Comparison of ENCODE assay signal across 13 mouse cellular contexts in genomic region chr8:72422926-72423325, GRCm38 (mm10). TPM values are rescaled to one million over a fixed set of nuclear protein-coding genes. Genes with fewer than 3 reads are reported as not detected.
A peak's percentile ranks its signal among the peaks of the same experiment; 100 is the strongest.
DNase-seq lines count a peak whose midpoint lies in the region; ATAC-seq and TF ChIP-seq lines count a peak whose summit lies in the region.
"Had no signal": no experiment of that assay in that cellular context is flagged by ENCODE, and none has a peak within 500 bp of the region (broad histone marks: within the 10 kb centered on the region; RNA-seq: fewer than 3 reads in every experiment).

No protein-coding gene starts in this region.

- H3K27me3 ChIP-seq in hindbrain, postnatal 0 days (ENCODE audit: insufficient read depth, low read length) = no peaks in the 10 kb centered on the region
- H3K27me3 ChIP-seq in hindbrain, embryonic 14.5 days (ENCODE audit: control insufficient read depth, insufficient read depth, low read length) = no peaks in the 10 kb centered on the region
- H3K27me3 ChIP-seq: kidney, embryonic 15.5 days; Patski had no signal

- TF ChIP-seq CTCF in hindbrain, postnatal 0 days (IDR thresholded peaks at IDR 0.05; ENCODE audit: low read depth) = peak; percentile 54
- TF ChIP-seq CTCF in bone marrow, adult 2 months (IDR thresholded peaks at IDR 0.05; ENCODE audit: control insufficient read depth, insufficient read depth, low read length) = peak; percentile 19; the same call in 1 of the 2 replicates

- TF ChIP-seq POLR2A in bone marrow, adult 2 months (IDR thresholded peaks at IDR 0.05; ENCODE audit: borderline replicate concordance, control insufficient read depth, low read depth, low read length) = no peak

- H3K9ac ChIP-seq in hindbrain, postnatal 0 days (replicated peaks; ENCODE audit: low read length) = no peak overlapping the region
- no peak overlapping the region for H3K9ac ChIP-seq in hindbrain, embryonic 14.5 days
- H3K9ac ChIP-seq: kidney, embryonic 15.5 days had no signal

- no peak overlapping the region for H3K4me2 ChIP-seq in hindbrain, postnatal 0 days (ENCODE audit: low read depth, low read length)
- no peak overlapping the region for H3K4me2 ChIP-seq in hindbrain, embryonic 14.5 days (replicated peaks)

- H3K27ac ChIP-seq in hindbrain, postnatal 0 days = no peak overlapping the region
- no peak overlapping the region for H3K27ac ChIP-seq in hindbrain, embryonic 14.5 days
- no peak overlapping the region for H3K27ac ChIP-seq in bone marrow, adult 2 months (ENCODE audit: control insufficient read depth, insufficient read depth, low read depth, low read length, poor library complexity)
- H3K27ac ChIP-seq: kidney, embryonic 15.5 days had no signal

- WGBS in hindbrain, postnatal 0 days = 65% methylated on average over 1 of the region's 1 CpGs
- 61% methylated on average over 1 of the region's 1 CpGs for WGBS in hindbrain, embryonic 14.5 days
- WGBS in bone marrow, adult 2 months = 54% methylated on average over 1 of the region's 1 CpGs

- no peaks in the 10 kb centered on the region for H3K36me3 ChIP-seq in hindbrain, postnatal 0 days (ENCODE audit: insufficient read depth, low read length)
- peaks cover 5% of the 10 kb centered on the region; the same call in 1 of the 2 replicates for H3K36me3 ChIP-seq in hindbrain, embryonic 14.5 days (replicated peaks; ENCODE audit: control insufficient read depth, insufficient read depth)

- H3K4me3 ChIP-seq in hindbrain, postnatal 0 days (ENCODE audit: low read length) = no peak overlapping the region
- H3K4me3 ChIP-seq in hindbrain, embryonic 14.5 days (replicated peaks; ENCODE audit: low read length) = no peak overlapping the region
- no peak overlapping the region for H3K4me3 ChIP-seq in bone marrow, adult 2 months (replicated peaks; ENCODE audit: control insufficient read depth, low read depth, low read length)

- DNase-seq in hindbrain, postnatal 0 days (ENCODE audit: low spot score) = no peak
- no peak for DNase-seq in hindbrain, embryonic 14.5 days (ENCODE audit: low spot score)
- DNase-seq in lung, postnatal 10 days = peak; percentile 18
- no peak for DNase-seq in lung, postnatal 25 days (ENCODE audit: low spot score)
- no peak for DNase-seq in urinary bladder, adult 2 months (ENCODE audit: low spot score)
- no peak for DNase-seq in spleen, adult 18-20 months
- DNase-seq: gastrocnemius, postnatal 25 days; heart, postnatal 10 days; lung, postnatal 36 days had no signal

- H3K9me3 ChIP-seq in hindbrain, postnatal 0 days (ENCODE audit: low read length) = no peaks in the 10 kb centered on the region
- no peaks in the 10 kb centered on the region for H3K9me3 ChIP-seq in hindbrain, embryonic 14.5 days (ENCODE audit: control insufficient read depth, low read length)
- H3K9me3 ChIP-seq: kidney, embryonic 15.5 days had no signal

- no peak for ATAC-seq in hindbrain, postnatal 0 days
- ATAC-seq in hindbrain, embryonic 14.5 days (ENCODE audit: low FRiP score) = no peak
- ATAC-seq: Patski had no signal

- peaks cover 14% of the 10 kb centered on the region for H3K4me1 ChIP-seq in hindbrain, postnatal 0 days (ENCODE audit: insufficient read depth, low read length)
- peaks cover 26% of the 10 kb centered on the region for H3K4me1 ChIP-seq in hindbrain, embryonic 14.5 days (replicated peaks; ENCODE audit: control insufficient read depth, insufficient read depth, low read length)
- H3K4me1 ChIP-seq in bone marrow, adult 2 months (ENCODE audit: control insufficient read depth, insufficient read depth, low read length) = peaks cover 2% of the 10 kb centered on the region

RNA-seq across cellular contexts. Expression of gene Eps15l1, which starts 1.7 kb away (rescaled TPM):
- 49.6 and 66.0 TPM in 2 replicates for total RNA-seq in hindbrain, postnatal 0 days (2014; rRNA removed)
- polyA plus RNA-seq in hindbrain, postnatal 0 days (2015; fragmentation: Nextera tagmentation; extraction: Ambion mirVana) = 43.4 and 45.5 TPM in 2 replicates
- polyA plus RNA-seq in hindbrain, embryonic 14.5 days (2014; fragmentation: Nextera tagmentation; extraction: Ambion mirVana) = 59.3 and 60.5 TPM in 2 replicates
- polyA plus RNA-seq in bone marrow, adult 2 months (2011; ENCODE audit: insufficient read depth, insufficient read length, low replicate concordance, missing spikeins) = 29.1 and 46.4 TPM in 2 replicates
- 52.1 and 54.6 TPM in 2 replicates for polyA plus RNA-seq in urinary bladder, adult 2 months (2012; rRNA removed)

RNA-seq across cellular contexts. Expression of gene Calr3, which starts 20.7 kb away (rescaled TPM):
- 0.40 and 0.42 TPM in 2 replicates for total RNA-seq in hindbrain, postnatal 0 days (2014; rRNA removed)
- polyA plus RNA-seq in hindbrain, postnatal 0 days (2015; fragmentation: Nextera tagmentation; extraction: Ambion mirVana) = 1.4 and 1.9 TPM in 2 replicates
- polyA plus RNA-seq in hindbrain, embryonic 14.5 days (2014; fragmentation: Nextera tagmentation; extraction: Ambion mirVana) = 0.92 and 1.7 TPM in 2 replicates
- not detected in 2 replicates for polyA plus RNA-seq in bone marrow, adult 2 months (2011; ENCODE audit: insufficient read depth, insufficient read length, low replicate concordance, missing spikeins)
- polyA plus RNA-seq in urinary bladder, adult 2 months (2012; rRNA removed) = 0.98 and 1.2 TPM in 2 replicates
- total RNA-seq: monocyte, adult 5-6 weeks had no signal

RNA-seq across cellular contexts. Expression of gene 1700030K09Rik, which starts 20.8 kb away (rescaled TPM):
- 8.6 and 11.3 TPM in 2 replicates for total RNA-seq in hindbrain, postnatal 0 days (2014; rRNA removed)
- polyA plus RNA-seq in hindbrain, postnatal 0 days (2015; fragmentation: Nextera tagmentation; extraction: Ambion mirVana) = 13.1 and 13.2 TPM in 2 replicates
- polyA plus RNA-seq in hindbrain, embryonic 14.5 days (2014; fragmentation: Nextera tagmentation; extraction: Ambion mirVana) = 14.4 and 14.9 TPM in 2 replicates
- 1.6 and 4.1 TPM in 2 replicates for polyA plus RNA-seq in bone marrow, adult 2 months (2011; ENCODE audit: insufficient read depth, insufficient read length, low replicate concordance, missing spikeins)
- 8.7 and 9.3 TPM in 2 replicates for polyA plus RNA-seq in urinary bladder, adult 2 months (2012; rRNA removed)

RNA-seq across cellular contexts. Expression of gene Cherp, which starts 52.1 kb away (rescaled TPM):
- total RNA-seq in hindbrain, postnatal 0 days (2014; rRNA removed) = 27.0 and 90.6 TPM in 2 replicates
- polyA plus RNA-seq in hindbrain, postnatal 0 days (2015; fragmentation: Nextera tagmentation; extraction: Ambion mirVana) = 37.3 and 40.3 TPM in 2 replicates
- 47.2 and 52.3 TPM in 2 replicates for polyA plus RNA-seq in hindbrain, embryonic 14.5 days (2014; fragmentation: Nextera tagmentation; extraction: Ambion mirVana)
- polyA plus RNA-seq in bone marrow, adult 2 months (2011; ENCODE audit: insufficient read depth, insufficient read length, low replicate concordance, missing spikeins) = 36.2 and 57.2 TPM in 2 replicates
- 27.4 and 38.5 TPM in 2 replicates for polyA plus RNA-seq in urinary bladder, adult 2 months (2012; rRNA removed)
